Mouse (Mus musculus) embryonic fibroblast, embryonic 13.5 days (primary cell): ENCODE measurements around the gene C1qtnf1. TPM values are rescaled to one million over a fixed set of nuclear protein-coding genes. Genes with fewer than 3 reads are reported as not detected.
"Not testable (repeated sequence)": the region's sequence is repeated elsewhere in the genome, so short reads cannot be mapped to it uniquely, and the experiment has no call there.

ENCODE experiments used
- H3K27ac ChIP-seq: 2 replicates; pipeline ENCODE4 v1.5.1; 2012; ENCODE audit warnings: low read length, control low read depth, inconsistent platforms; ENCODE audit not compliant: insufficient read depth
- H3K4me1 ChIP-seq: 2 replicates; pipeline ENCODE4 v1.6.1; 2011; ENCODE audit warnings: low read length; ENCODE audit not compliant: control insufficient read depth, insufficient read depth
- H3K4me3 ChIP-seq: 2 replicates; pipeline ENCODE4 v1.5.1; 2011; ENCODE audit warnings: mild to moderate bottlenecking, control low read depth, low read length; ENCODE audit not compliant: insufficient read depth
- CTCF ChIP-seq: IDR thresholded peaks from 2 replicates; pipeline ENCODE4 v1.5.1; 2011; ENCODE audit warnings: mild to moderate bottlenecking, control low read depth, low read length, moderate library complexity, borderline replicate concordance; ENCODE audit not compliant: insufficient read depth
- POLR2A ChIP-seq: IDR thresholded peaks from 2 replicates; pipeline ENCODE4 v1.6.1; 2011; ENCODE audit warnings: low read depth, mild to moderate bottlenecking, control low read depth, low read length, moderate library complexity
- polyA plus RNA-seq: library from polyadenylated mRNA; stranded (reverse); fragments of >200 nt; gene quantifications from 2 replicates; pipeline ENCODE4 v1.2.4, GENCODE M21; 2011; ENCODE audit warnings: low read depth; ENCODE audit not compliant: missing spikeins, insufficient read length

Gene C1qtnf1
- 20.1 and 23.0 TPM in 2 replicates for polyA plus RNA-seq

- Histone ChIP-seq H3K4me3 (peak within 1 kb of the TSS; percentile 21), H3K27ac (peak within 1 kb of the TSS; percentile 47), H3K4me1 (peaks cover 26% of the 10 kb centered on the region)
- TF ChIP-seq CTCF (no peak), POLR2A (peak; percentile 40; the same call in 1 of the 2 replicates)
These were observed at the start of gene C1qtnf1 for GRCm38 (mm10) chr11:118427986-118428385. Gene C1qtnf1 (plus strand): TSS chr11:118428203.

GRCm38 (mm10) chr11:118378656-118379055 lies 49.3 kb upstream of the C1qtnf1 start:
- Histone ChIP-seq H3K27ac (no peak overlapping the region), H3K4me3 (no peak overlapping the region), H3K4me1 (0 out of 2 replicates have a peak, but pooled peaks cover 3% of the 10 kb centered on the region)
- TF ChIP-seq CTCF (no peak), POLR2A (no peak)

- H3K27ac ChIP-seq: peak overlapping the region; percentile 14; the same call in 1 of the 2 replicates
- no peak overlapping the region for H3K4me3 ChIP-seq
- TF ChIP-seq POLR2A (no peak), CTCF (peak; percentile 84)
- H3K4me1 ChIP-seq: 0 out of 2 replicates have a peak, but pooled peaks cover 3% of the 10 kb centered on the region
These were observed 48.6 kb upstream of the C1qtnf1 start for GRCm38 (mm10) chr11:118379251-118380009.

GRCm38 (mm10) chr11:118387816-118388215 lies 40.2 kb upstream of the C1qtnf1 start:
- H3K4me1 ChIP-seq, H3K27ac ChIP-seq, H3K4me3 ChIP-seq: not testable (repeated sequence)

- no peak overlapping the region for H3K4me3 ChIP-seq
- H3K4me1 ChIP-seq: no peaks in the 10 kb centered on the region
- H3K27ac ChIP-seq: no peak overlapping the region
- TF ChIP-seq POLR2A (no peak), CTCF (no peak)
These were observed 34.0 kb upstream of the C1qtnf1 start for GRCm38 (mm10) chr11:118393991-118394390.

GRCm38 (mm10) chr11:118394538-118394937 lies 33.5 kb upstream of the C1qtnf1 start:
- H3K4me3 ChIP-seq: no peak overlapping the region
- H3K4me1 ChIP-seq: no peaks in the 10 kb centered on the region
- TF ChIP-seq CTCF (no peak), POLR2A (no peak)
- no peak overlapping the region for H3K27ac ChIP-seq

GRCm38 (mm10) chr11:118397806-118398530 lies 30.0 kb upstream of the C1qtnf1 start:
- no peak overlapping the region for H3K4me3 ChIP-seq
- no peaks in the 10 kb centered on the region for H3K4me1 ChIP-seq
- H3K27ac ChIP-seq: no peak overlapping the region
- TF ChIP-seq CTCF: no peak
- no peak for TF ChIP-seq POLR2A

GRCm38 (mm10) chr11:118399891-118400565 lies 28.0 kb upstream of the C1qtnf1 start:
- TF ChIP-seq CTCF: no peak
- TF ChIP-seq POLR2A: no peak
- Histone ChIP-seq H3K4me3 (no peak overlapping the region), H3K27ac (no peak overlapping the region), H3K4me1 (no peaks in the 10 kb centered on the region)

- Histone ChIP-seq H3K4me1 (no peaks in the 10 kb centered on the region), H3K4me3 (no peak overlapping the region), H3K27ac (no peak overlapping the region)
- TF ChIP-seq POLR2A (no peak), CTCF (no peak)
These were observed 27.5 kb upstream of the C1qtnf1 start for GRCm38 (mm10) chr11:118400566-118400936.
